In genomic region chr11:74652791-74653191, GRCm38 (mm10) we compare ENCODE assay signal across 8 mouse cellular contexts. TPM values are rescaled to one million over a fixed set of nuclear protein-coding genes. Genes with fewer than 3 reads are reported as not detected.
A peak's percentile ranks its signal among the peaks of the same experiment; 100 is the strongest.
DNase-seq lines count a peak whose midpoint lies in the region; ATAC-seq lines count a peak whose summit lies in the region.

No protein-coding gene starts in this region.

- no peak overlapping the region for H3K4me2 ChIP-seq in midbrain, embryonic 14.5 days (ENCODE audit: low read length)

- H3K27ac ChIP-seq in midbrain, embryonic 14.5 days (replicated peaks; ENCODE audit: low read depth, low read length) = peak overlapping the region; percentile 37; the same call in 1 of the 2 replicates

- H3K27me3 ChIP-seq in midbrain, embryonic 14.5 days (ENCODE audit: control insufficient read depth, insufficient read depth, low read length) = no peaks in the 10 kb centered on the region

- no peak overlapping the region for H3K9ac ChIP-seq in midbrain, embryonic 14.5 days (replicated peaks; ENCODE audit: low read length)

- peaks cover 28% of the 10 kb centered on the region for H3K4me1 ChIP-seq in midbrain, embryonic 14.5 days (ENCODE audit: control insufficient read depth, insufficient read depth, low read length)

- no peak overlapping the region for H3K4me3 ChIP-seq in midbrain, embryonic 14.5 days (replicated peaks; ENCODE audit: low read depth, low read length)

- peak; percentile 74 to 90 for DNase-seq in adrenal gland, adult (ENCODE audit: inconsistent age in 2 of 2, low spot score in 1 of 2)
- DNase-seq in adrenal gland, adult 18-20 months (ENCODE audit: low spot score in 2 of 2) = no peak
- DNase-seq in adrenal gland, adult 8-10 months = peak; percentile 68
- DNase-seq in heart, adult 8-10 months (ENCODE audit: low spot score) = peak; percentile 51
- peak; percentile 72 to 78 for DNase-seq in kidney, adult 8-10 months
- DNase-seq in midbrain, embryonic 14.5 days = peak; percentile 48
- DNase-seq in frontal cortex, postnatal 14 days (ENCODE audit: low spot score in 2 of 2) = no peak
- DNase-seq in spleen, postnatal 10 days (ENCODE audit: low spot score in 2 of 2) = no peak

- H3K9me3 ChIP-seq in midbrain, embryonic 14.5 days (ENCODE audit: control insufficient read depth, low read length) = no peaks in the 10 kb centered on the region

- ATAC-seq in midbrain, embryonic 14.5 days (ENCODE audit: low FRiP score, low TSS enrichment) = no peak

- WGBS in midbrain, embryonic 14.5 days = 59% methylated on average over 4 of the region's 4 CpGs

- H3K36me3 ChIP-seq in midbrain, embryonic 14.5 days (ENCODE audit: control insufficient read depth, insufficient read depth, low read length) = peaks cover 11% of the 10 kb centered on the region

RNA-seq across cellular contexts. Expression of gene Cluh, which starts 3.5 kb away (rescaled TPM):
- total RNA-seq in adrenal gland, adult 18-20 months (2021) = 100 to 1,000 TPM; 203 to 205 TPM
- 100 to 1,000 TPM; 198 to 241 (median 220) TPM for total RNA-seq in adrenal gland, adult 8-10 months (2022)
- 100 to 1,000 TPM; 210 to 221 (median 215) TPM for total RNA-seq in heart, adult 8-10 months (2022)
- polyA plus RNA-seq in midbrain, embryonic 14.5 days (2014; fragmentation: Nextera tagmentation; extraction: Ambion mirVana) = 13.7 and 14.4 TPM in 2 replicates

RNA-seq across cellular contexts. Expression of gene Ccdc92b, which starts 33.4 kb away (rescaled TPM):
- total RNA-seq in adrenal gland, adult 18-20 months (2021) = 1 to 10 TPM; 3.0 to 3.7 TPM
- total RNA-seq in adrenal gland, adult 8-10 months (2022) = 1 to 10 TPM; 3.9 to 7.0 (median 4.5) TPM
- under 1 TPM; 0.09 to 0.47 (median 0.21) TPM for total RNA-seq in heart, adult 8-10 months (2022)
- polyA plus RNA-seq in midbrain, embryonic 14.5 days (2014; fragmentation: Nextera tagmentation; extraction: Ambion mirVana) = 3.8 and 4.2 TPM in 2 replicates

RNA-seq across cellular contexts. Expression of gene Rap1gap2, which starts 42.1 kb away (rescaled TPM):
- total RNA-seq in adrenal gland, adult 18-20 months (2021) = 10 to 100 TPM in 1 of 2 experiments, 1 to 10 TPM in 1; 8.2 to 10.9 TPM
- 10 to 100 TPM in 2 of 4 experiments, 1 to 10 TPM in 2; 8.2 to 19.6 (median 12.7) TPM for total RNA-seq in adrenal gland, adult 8-10 months (2022)
- 10 to 100 TPM; 74.3 to 93.7 (median 83.1) TPM for total RNA-seq in heart, adult 8-10 months (2022)
- 9.2 and 10.6 TPM in 2 replicates for polyA plus RNA-seq in midbrain, embryonic 14.5 days (2014; fragmentation: Nextera tagmentation; extraction: Ambion mirVana)

Comparison
In these comparisons a context has a peak if more than half of its experiments do, and no peak if none do; other contexts are left out.
1. DNase-seq: peak in adrenal gland, adult (2 of 2), adrenal gland, adult 8-10 months (single experiment), heart, adult 8-10 months (single experiment), kidney, adult 8-10 months (2 of 2) and midbrain, embryonic 14.5 days (single experiment); none in adrenal gland, adult 18-20 months (0 of 2), frontal cortex, postnatal 14 days (0 of 2) and spleen, postnatal 10 days (0 of 2).